Mouse (Mus musculus) liver, embryonic 16.5 days (tissue): ENCODE measurements at regions not wholly inside any gene's neighbourhood (a gene's known extent, or its start where the extent isn't known, plus 50 kb on each side); places are given as distances from the start of the nearest gene placed in this dataset.
A peak's percentile ranks its signal among the peaks of the same experiment; 100 is the strongest.

Experiments used
- ATAC-seq: fragments of 200-750 bp; cut with Nextera tagmentation; 2 replicates; pipeline ENCODE4 v1.8.0; 2017; ENCODE audit warnings: low read depth, mild to moderate bottlenecking, moderate number of reproducible peaks, moderate library complexity
- H3K27ac ChIP-seq: fragments of 300-500 bp; sonication (generic); 2 replicates; pipeline ENCODE4 v1.5.1; 2014; ENCODE audit warnings: mild to moderate bottlenecking, low read length
- H3K27me3 ChIP-seq: fragments of 300-500 bp; sonication (generic); 2 replicates; pipeline ENCODE4 v1.6.1; 2014; ENCODE audit warnings: low read depth, low read length, mixed read lengths; ENCODE audit not compliant: control insufficient read depth, insufficient read depth
- H3K36me3 ChIP-seq: fragments of 300-500 bp; sonication (generic); 2 replicates; pipeline ENCODE4 v1.6.1; 2014; ENCODE audit warnings: mild to moderate bottlenecking; ENCODE audit not compliant: control insufficient read depth, insufficient read depth
- H3K4me1 ChIP-seq: fragments of 300-500 bp; sonication (generic); 2 replicates; pipeline ENCODE4 v1.6.1; 2014; ENCODE audit warnings: low read depth, low read length, mixed read lengths; ENCODE audit not compliant: control insufficient read depth
- H3K4me2 ChIP-seq: fragments of 300-500 bp; sonication (generic); 2 replicates; pipeline ENCODE4 v1.6.1; 2014; ENCODE audit warnings: low read depth, low read length, mixed read lengths
- H3K4me3 ChIP-seq: fragments of 300-500 bp; sonication (generic); 2 replicates; pipeline ENCODE4 v1.5.1; 2014; ENCODE audit warnings: low read depth, mild to moderate bottlenecking, low read length
- H3K9ac ChIP-seq: fragments of 300-500 bp; sonication (generic); 2 replicates; pipeline ENCODE4 v1.6.1; 2014; ENCODE audit warnings: low read depth, low read length
- H3K9me3 ChIP-seq: fragments of 300-500 bp; sonication (generic); replicated peaks from 2 replicates; pipeline ENCODE4 v1.6.1; 2016; ENCODE audit warnings: low read length; ENCODE audit not compliant: control insufficient read depth
- WGBS: fragments of 180-500 bp; shearing (Covaris S2); extraction: QIAGEN DNeasy Blood & Tissue Kit; methylation state at CpG from one replicate; pipeline ENCODE4 v1.1.7; 2014; ENCODE audit not compliant: insufficient replicate concordance; 5-methylcytosine and 5-hydroxymethylcytosine counted together

- no peak for ATAC-seq
- 51% methylated on average over 14 of the region's 14 CpGs for WGBS
These were observed 171.2 kb downstream of the Pmp22 start for GRCm38 (mm10) chr11:63299712-63300581.

GRCm38 (mm10) chr11:63325166-63325565, 196.4 kb downstream of the Pmp22 start:
- Histone ChIP-seq H3K27me3 (no peaks in the 10 kb centered on the region), H3K4me3 (no peak overlapping the region), H3K4me1 (no peaks in the 10 kb centered on the region), H3K36me3 (no peaks in the 10 kb centered on the region), H3K9ac (no peak overlapping the region), H3K27ac (no peak overlapping the region), H3K9me3 (no peaks in the 10 kb centered on the region), H3K4me2 (no peak overlapping the region)
- 61% methylated on average over 4 of the region's 4 CpGs for WGBS
- no peak for ATAC-seq

More at GRCm38 (mm10) chr11:63299712-63300581, 171.2 kb downstream of the Pmp22 start:
- Histone ChIP-seq H3K27ac (no peak overlapping the region), H3K27me3 (no peaks in the 10 kb centered on the region), H3K9ac (no peak overlapping the region), H3K9me3 (no peaks in the 10 kb centered on the region), H3K4me3 (no peak overlapping the region), H3K4me2 (no peak overlapping the region), H3K36me3 (no peaks in the 10 kb centered on the region), H3K4me1 (no peaks in the 10 kb centered on the region)

- Histone ChIP-seq H3K27ac (no peak overlapping the region), H3K9me3 (no peaks in the 10 kb centered on the region), H3K9ac (no peak overlapping the region), H3K4me2 (no peak overlapping the region), H3K36me3 (no peaks in the 10 kb centered on the region), H3K27me3 (no peaks in the 10 kb centered on the region), H3K4me3 (no peak overlapping the region), H3K4me1 (no peaks in the 10 kb centered on the region)
- ATAC-seq: no peak
- whole genome bisulfite sequencing: 61% methylated on average over 5 of the region's 5 CpGs
These were observed 198.1 kb downstream of the Pmp22 start for GRCm38 (mm10) chr11:63326864-63327263.

- H3K27me3 ChIP-seq: no peaks in the 10 kb centered on the region
- no peak for ATAC-seq
- H3K4me3 ChIP-seq: no peak overlapping the region
- no peaks in the 10 kb centered on the region for H3K4me1 ChIP-seq
- H3K9me3 ChIP-seq: no peaks in the 10 kb centered on the region
- WGBS: 62% methylated on average over 9 of the region's 9 CpGs
- H3K36me3 ChIP-seq: no peaks in the 10 kb centered on the region
- H3K27ac ChIP-seq: no peak overlapping the region
- no peak overlapping the region for H3K9ac ChIP-seq
- no peak overlapping the region for H3K4me2 ChIP-seq
These were observed 208.7 kb downstream of the Pmp22 start for GRCm38 (mm10) chr11:63337503-63337902.

- Histone ChIP-seq H3K36me3 (no peaks in the 10 kb centered on the region), H3K27me3 (no peaks in the 10 kb centered on the region), H3K4me2 (no peak overlapping the region), H3K9me3 (no peaks in the 10 kb centered on the region), H3K9ac (no peak overlapping the region), H3K27ac (no peak overlapping the region), H3K4me1 (no peaks in the 10 kb centered on the region), H3K4me3 (no peak overlapping the region)
- no peak for ATAC-seq
- WGBS: 76% methylated on average over 1 of the region's 1 CpGs
These were observed 209.5 kb downstream of the Pmp22 start for GRCm38 (mm10) chr11:63338277-63338676.

- 59% methylated on average over 4 of the region's 4 CpGs for WGBS
- no peak overlapping the region for H3K9ac ChIP-seq
- H3K27me3 ChIP-seq: no peaks in the 10 kb centered on the region
- H3K27ac ChIP-seq: no peak overlapping the region
- H3K4me2 ChIP-seq: no peak overlapping the region
- H3K9me3 ChIP-seq: no peaks in the 10 kb centered on the region
- H3K4me1 ChIP-seq: no peaks in the 10 kb centered on the region
- no peak for ATAC-seq
- no peak overlapping the region for H3K4me3 ChIP-seq
- H3K36me3 ChIP-seq: no peaks in the 10 kb centered on the region
These were observed 216.9 kb downstream of the Pmp22 start for GRCm38 (mm10) chr11:63345653-63346052.

GRCm38 (mm10) chr11:63350123-63350696, 221.4 kb downstream of the Pmp22 start:
- Histone ChIP-seq H3K27ac (no peak overlapping the region), H3K9me3 (no peaks in the 10 kb centered on the region), H3K4me2 (no peak overlapping the region), H3K36me3 (no peaks in the 10 kb centered on the region), H3K4me3 (no peak overlapping the region), H3K27me3 (no peaks in the 10 kb centered on the region), H3K4me1 (peaks cover 3% of the 10 kb centered on the region; the same call in 1 of the 2 replicates), H3K9ac (no peak overlapping the region)
- ATAC-seq: no peak
- 28% methylated on average over 7 of the region's 7 CpGs for WGBS

- no peak overlapping the region for H3K27ac ChIP-seq
- no peak overlapping the region for H3K4me2 ChIP-seq
- H3K36me3 ChIP-seq: no peaks in the 10 kb centered on the region
- WGBS: 70% methylated on average over 8 of the region's 8 CpGs
- ATAC-seq: no peak
- H3K9ac ChIP-seq: no peak overlapping the region
- no peak overlapping the region for H3K4me3 ChIP-seq
- no peaks in the 10 kb centered on the region for H3K27me3 ChIP-seq
- no peaks in the 10 kb centered on the region for H3K9me3 ChIP-seq
- peaks cover 3% of the 10 kb centered on the region; the same call in 1 of the 2 replicates for H3K4me1 ChIP-seq
These were observed 223.2 kb downstream of the Pmp22 start for GRCm38 (mm10) chr11:63351999-63352398.

- Histone ChIP-seq H3K4me3 (no peak overlapping the region), H3K27me3 (no peaks in the 10 kb centered on the region), H3K36me3 (no peaks in the 10 kb centered on the region), H3K9ac (no peak overlapping the region), H3K4me1 (peaks cover 3% of the 10 kb centered on the region; the same call in 1 of the 2 replicates), H3K27ac (no peak overlapping the region), H3K4me2 (no peak overlapping the region), H3K9me3 (no peaks in the 10 kb centered on the region)
- 19% methylated on average over 3 of the region's 3 CpGs for WGBS
- ATAC-seq: peak; percentile 87
These were observed 224.2 kb downstream of the Pmp22 start for GRCm38 (mm10) chr11:63352990-63353389.
